35 mouse cellular contexts compared by ENCODE assay signal in the genomic region with DNA sequence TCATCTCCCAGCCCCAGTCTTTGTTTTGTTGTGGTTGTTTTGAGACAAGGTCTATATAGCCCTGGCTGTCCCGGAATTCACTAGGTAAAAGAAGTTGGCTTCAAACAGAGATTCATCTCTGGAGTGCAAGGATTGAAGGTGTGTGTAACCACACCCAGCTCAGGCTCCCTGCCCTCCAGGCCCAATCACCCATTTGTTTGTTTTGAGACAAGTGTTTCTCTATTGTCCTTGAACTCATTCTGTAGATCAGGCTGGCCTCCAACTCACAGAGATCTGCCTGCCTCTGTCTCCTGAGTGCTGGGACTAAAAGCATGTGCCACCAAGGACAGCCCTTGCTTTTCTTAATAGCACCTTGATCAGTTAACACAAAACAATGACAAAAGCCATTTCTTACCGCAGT.
"Had no signal": no experiment of that assay in that cellular context is flagged by ENCODE, and none has a peak within 500 bp of the region (broad histone marks: within the 10 kb centered on the region; RNA-seq: fewer than 3 reads in every experiment).

No protein-coding gene starts in this region.

- ATAC-seq: hindbrain, embryonic 16.5 days; hindbrain, postnatal 0 days; inflammation-experienced regulatory T-cells, adult 6 months; intestine, embryonic 15.5 days; intestine, embryonic 16.5 days; intestine, postnatal 0 days had no signal

- DNase-seq: heart, postnatal 10 days; heart, postnatal 14 days; heart, postnatal 36 days; heart, postnatal 4 days; kidney, adult 11 months; kidney, adult 18-20 months; kidney, adult 2 months; kidney, adult 8-10 months; kidney, adult 9 months; kidney, postnatal 10 days; kidney, postnatal 14 days; kidney, postnatal 25 days; kidney, postnatal 36 days; kidney, postnatal 4 days; layer of hippocampus, adult 9-11 months; layer of hippocampus, postnatal 36 days had no signal

- H3K9ac ChIP-seq: heart, embryonic 12.5 days; heart, embryonic 13.5 days; heart, embryonic 15.5 days; hindbrain, embryonic 12.5 days; hindbrain, embryonic 13.5 days; hindbrain, embryonic 14.5 days; hindbrain, embryonic 15.5 days; intestine, embryonic 15.5 days; kidney, embryonic 15.5 days had no signal

- H3K27me3 ChIP-seq: heart, embryonic 12.5 days; heart, embryonic 13.5 days; heart, embryonic 15.5 days; hindbrain, embryonic 12.5 days; hindbrain, embryonic 13.5 days; hindbrain, embryonic 15.5 days; intestine, embryonic 15.5 days; kidney, embryonic 15.5 days had no signal

- H3K4me3 ChIP-seq: heart, embryonic 12.5 days; heart, embryonic 13.5 days; heart, embryonic 15.5 days; hindbrain, embryonic 10.5 days; hindbrain, embryonic 12.5 days; hindbrain, embryonic 13.5 days; hindbrain, embryonic 15.5 days; intestine, embryonic 15.5 days; kidney, embryonic 15.5 days; layer of hippocampus, adult 2 months; left cerebral cortex, adult 2 months had no signal

- H3K27ac ChIP-seq: heart, embryonic 13.5 days; heart, embryonic 15.5 days; hindbrain, embryonic 10.5 days; hindbrain, embryonic 12.5 days; hindbrain, embryonic 13.5 days; hindbrain, embryonic 14.5 days; hindbrain, embryonic 15.5 days; hindbrain, postnatal 0 days; intestine, embryonic 15.5 days; kidney, embryonic 15.5 days; kidney, postnatal 0 days; layer of hippocampus, adult 2 months; left cerebral cortex, adult 2 months had no signal

- H3K4me2 ChIP-seq: heart, embryonic 11.5 days; heart, embryonic 12.5 days; heart, embryonic 13.5 days; heart, embryonic 15.5 days; hindbrain, embryonic 12.5 days; hindbrain, embryonic 13.5 days; hindbrain, embryonic 14.5 days; hindbrain, embryonic 15.5 days; intestine, embryonic 15.5 days; kidney, embryonic 15.5 days had no signal

- H3K4me1 ChIP-seq: heart, embryonic 12.5 days; heart, embryonic 15.5 days; hindbrain, embryonic 10.5 days; hindbrain, embryonic 12.5 days; hindbrain, embryonic 13.5 days; hindbrain, embryonic 15.5 days; intestine, embryonic 15.5 days; kidney, embryonic 15.5 days had no signal

- H3K9me3 ChIP-seq: heart, embryonic 12.5 days; heart, embryonic 13.5 days; heart, embryonic 15.5 days; hindbrain, embryonic 10.5 days; hindbrain, embryonic 12.5 days; hindbrain, embryonic 13.5 days; hindbrain, embryonic 15.5 days; intestine, embryonic 15.5 days; kidney, embryonic 15.5 days had no signal
